Mouse (Mus musculus): ENCODE measurements around the gene Ccl25. TPM values are rescaled to one million over a fixed set of nuclear protein-coding genes. Genes with fewer than 3 reads are reported as not detected.

Ccl25 gene
- polyA plus RNA-seq (2015; fragmentation: Nextera tagmentation; extraction: Ambion mirVana) = 15.5 and 17.2 TPM in 2 replicates

- Histone ChIP-seq H3K9ac (ENCODE audit: low read depth, low read length) (peak within 1 kb of the TSS; percentile 99), H3K4me1 (ENCODE audit: control insufficient read depth, insufficient read depth, low read depth, low read length) (peaks cover 34% of the 10 kb centered on the region), H3K27ac (ENCODE audit: low read depth, low read length) (peak within 1 kb of the TSS; percentile 91), H3K36me3 (ENCODE audit: control insufficient read depth, insufficient read depth, low read length) (peaks cover 3% of the 10 kb centered on the region; the same call in 1 of the 2 replicates), H3K4me3 (ENCODE audit: low read length) (peak within 1 kb of the TSS; percentile 97), H3K9me3 (ENCODE audit: control insufficient read depth, low read length) (no peaks in the 10 kb centered on the region), H3K27me3 (replicated peaks; ENCODE audit: control insufficient read depth, insufficient read depth, low read length) (no peaks in the 10 kb centered on the region), H3K4me2 (ENCODE audit: low read length) (peak within 1 kb of the TSS; percentile 83)
- peak; percentile 98 for ATAC-seq
- WGBS = under 1% methylated on average over 64 of the region's 78 CpGs
These were observed at the start of gene Ccl25, which contains the start of gene Elavl1 for GRCm38 (mm10) chr8:4324983-4325750. TSS of gene Ccl25 (plus strand) at chr8:4325210. TSS of gene Elavl1 (minus strand) at chr8:4325413.

DNA sequence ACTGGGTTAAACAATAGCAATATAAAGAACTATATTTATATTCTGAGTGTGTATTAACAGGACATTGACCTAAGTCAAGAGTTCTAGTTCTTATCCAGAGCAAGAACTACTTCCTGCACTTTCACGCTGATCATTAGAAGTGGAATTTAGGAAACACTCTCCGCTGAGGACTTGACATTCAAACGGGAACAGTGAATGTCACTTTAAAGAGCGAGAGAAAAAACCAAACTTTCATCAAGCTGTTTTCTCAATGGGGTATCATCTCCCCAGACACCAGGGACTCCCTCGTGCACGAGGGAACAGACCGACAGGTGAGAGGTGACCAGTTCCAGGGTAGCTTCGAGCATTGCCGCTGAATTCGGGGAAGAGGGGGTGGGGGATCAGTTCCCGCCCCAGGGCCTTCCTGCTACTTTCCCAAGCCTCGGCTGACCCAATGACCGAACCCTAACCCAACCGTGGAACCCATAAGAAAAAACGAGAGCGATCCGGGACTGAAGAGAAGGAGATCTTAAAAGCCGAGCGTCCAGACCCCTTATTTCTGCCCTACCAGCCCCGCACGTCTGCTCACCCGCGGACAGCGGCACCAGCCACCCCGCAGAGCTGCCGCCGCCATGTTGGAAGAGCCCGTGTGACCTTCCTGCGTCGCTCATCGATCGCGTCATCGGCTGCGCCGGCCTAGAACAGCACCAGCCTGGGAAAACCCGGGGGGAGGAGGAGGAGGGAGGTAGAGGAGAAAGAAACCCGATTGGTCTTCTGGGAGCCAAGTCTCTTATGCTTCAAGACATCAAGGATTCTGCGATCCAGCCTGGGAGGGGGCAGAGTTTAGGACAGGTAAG is 49.5 kb upstream of the Ccl25 start, which contains the start of gene Timm44:
Gene Timm44, minus strand, starts transcription at position 639 of the 836 bp plus-strand sequence.
- Histone ChIP-seq H3K27ac (ENCODE audit: low read depth, low read length) (peak within 1 kb of the TSS; percentile 82), H3K36me3 (ENCODE audit: control insufficient read depth, insufficient read depth, low read length) (peaks cover 13% of the 10 kb centered on the region), H3K4me2 (ENCODE audit: low read length) (peak within 1 kb of the TSS; percentile 75), H3K9ac (ENCODE audit: low read depth, low read length) (peak within 1 kb of the TSS; percentile 84), H3K4me1 (ENCODE audit: control insufficient read depth, insufficient read depth, low read depth, low read length) (peaks cover 9% of the 10 kb centered on the region), H3K4me3 (ENCODE audit: low read length) (peak within 1 kb of the TSS; percentile 76), H3K27me3 (replicated peaks; ENCODE audit: control insufficient read depth, insufficient read depth, low read length) (no peaks in the 10 kb centered on the region), H3K9me3 (ENCODE audit: control insufficient read depth, low read length) (no peaks in the 10 kb centered on the region)
- WGBS = under 1% methylated on average over 39 of the region's 39 CpGs
- ATAC-seq = peak; percentile 98

DNA sequence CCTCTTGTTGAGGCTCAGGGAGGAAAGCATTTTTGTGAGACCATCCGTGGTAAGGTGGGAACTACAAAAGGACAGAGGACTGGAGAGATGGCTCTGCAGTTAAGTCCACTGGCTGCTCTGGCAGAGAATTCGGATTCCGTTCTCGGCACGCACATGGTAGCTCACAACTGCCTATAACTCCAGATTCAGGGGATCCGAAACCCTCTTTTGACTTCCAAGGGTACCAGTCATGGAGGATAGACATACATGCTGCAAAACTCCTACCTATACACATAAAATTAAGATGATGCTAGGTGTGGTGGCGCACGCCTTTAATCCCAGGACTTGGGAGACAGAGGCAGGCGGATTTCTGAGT is 48.9 kb upstream of the Ccl25 start:
- H3K27ac ChIP-seq (ENCODE audit: low read depth, low read length) = peak overlapping the region; percentile 82
- no peaks in the 10 kb centered on the region for H3K9me3 ChIP-seq (ENCODE audit: control insufficient read depth, low read length)
- peak overlapping the region; percentile 76 for H3K4me3 ChIP-seq (ENCODE audit: low read length)
- 28% methylated on average over 9 of the region's 9 CpGs for WGBS
- H3K36me3 ChIP-seq (ENCODE audit: control insufficient read depth, insufficient read depth, low read length) = peaks cover 13% of the 10 kb centered on the region
- no peaks in the 10 kb centered on the region for H3K27me3 ChIP-seq (replicated peaks; ENCODE audit: control insufficient read depth, insufficient read depth, low read length)
- ATAC-seq = no peak
- peak overlapping the region; percentile 84 for H3K9ac ChIP-seq (ENCODE audit: low read depth, low read length)
- H3K4me2 ChIP-seq (ENCODE audit: low read length) = peak overlapping the region; percentile 75
- H3K4me1 ChIP-seq (ENCODE audit: control insufficient read depth, insufficient read depth, low read depth, low read length) = peaks cover 9% of the 10 kb centered on the region

DNA sequence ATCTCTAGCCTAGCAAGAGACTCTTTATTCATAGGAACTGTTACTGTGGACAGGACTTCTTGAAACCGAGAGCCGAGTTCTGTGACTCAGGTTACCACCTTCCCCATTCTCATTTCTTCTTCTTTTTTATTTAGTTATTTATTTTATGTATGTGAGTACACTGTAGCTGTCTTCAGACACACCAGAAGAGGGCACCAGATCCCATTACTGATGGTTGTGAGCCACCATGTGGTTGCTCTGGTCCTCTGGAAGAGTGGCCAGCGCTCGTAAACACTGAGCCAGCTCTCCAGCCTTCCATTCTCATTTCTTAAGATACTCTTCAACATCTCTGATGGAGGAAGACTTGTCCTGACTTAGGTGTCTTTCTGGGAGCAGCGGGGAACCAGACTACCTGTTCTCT is 32.3 kb upstream of the Ccl25 start:
- ATAC-seq = peak; percentile 42; the same call in 1 of the 2 replicates
- no peak overlapping the region for H3K9ac ChIP-seq (ENCODE audit: low read depth, low read length)
- no peak overlapping the region for H3K27ac ChIP-seq (ENCODE audit: low read depth, low read length)
- no peak overlapping the region for H3K4me2 ChIP-seq (ENCODE audit: low read length)
- no peaks in the 10 kb centered on the region for H3K27me3 ChIP-seq (replicated peaks; ENCODE audit: control insufficient read depth, insufficient read depth, low read length)
- H3K4me3 ChIP-seq (ENCODE audit: low read length) = no peak overlapping the region
- 89% methylated on average over 5 of the region's 5 CpGs for WGBS
- peaks cover 24% of the 10 kb centered on the region for H3K36me3 ChIP-seq (ENCODE audit: control insufficient read depth, insufficient read depth, low read length)
- H3K4me1 ChIP-seq (ENCODE audit: control insufficient read depth, insufficient read depth, low read depth, low read length) = no peaks in the 10 kb centered on the region
- H3K9me3 ChIP-seq (ENCODE audit: control insufficient read depth, low read length) = no peaks in the 10 kb centered on the region

DNA sequence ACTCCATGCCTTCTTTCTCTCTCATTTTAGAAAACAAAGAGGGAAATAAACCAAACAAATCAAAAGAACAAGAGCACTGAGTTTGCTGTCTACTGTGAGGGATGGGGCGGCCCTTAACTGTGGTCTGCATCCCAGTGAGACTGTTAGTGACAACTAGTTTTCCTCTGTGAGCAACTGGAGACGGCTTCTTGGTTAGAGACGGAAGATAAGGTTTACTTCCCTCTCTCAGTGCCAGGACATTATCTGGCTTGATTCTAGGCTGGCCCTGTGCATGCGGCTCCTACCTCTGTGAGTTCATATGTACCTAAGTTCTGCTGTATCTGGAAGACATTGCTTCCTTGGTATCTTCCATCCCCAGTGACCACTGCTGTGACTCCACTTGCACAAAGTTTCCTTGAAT is 27.2 kb upstream of the Ccl25 start:
- Histone ChIP-seq H3K9me3 (ENCODE audit: control insufficient read depth, low read length) (no peaks in the 10 kb centered on the region), H3K27ac (ENCODE audit: low read depth, low read length) (no peak overlapping the region), H3K9ac (ENCODE audit: low read depth, low read length) (no peak overlapping the region), H3K4me2 (ENCODE audit: low read length) (no peak overlapping the region), H3K4me1 (ENCODE audit: control insufficient read depth, insufficient read depth, low read depth, low read length) (no peaks in the 10 kb centered on the region), H3K36me3 (ENCODE audit: control insufficient read depth, insufficient read depth, low read length) (peaks cover 42% of the 10 kb centered on the region), H3K27me3 (replicated peaks; ENCODE audit: control insufficient read depth, insufficient read depth, low read length) (no peaks in the 10 kb centered on the region), H3K4me3 (ENCODE audit: low read length) (no peak overlapping the region)
- 96% methylated on average over 4 of the region's 4 CpGs for WGBS
- ATAC-seq = no peak

GRCm38 (mm10) chr8:4304124-4304547 is 20.9 kb upstream of the Ccl25 start:
- Histone ChIP-seq H3K4me1 (ENCODE audit: control insufficient read depth, insufficient read depth, low read depth, low read length) (no peaks in the 10 kb centered on the region), H3K27ac (ENCODE audit: low read depth, low read length) (no peak overlapping the region), H3K9ac (ENCODE audit: low read depth, low read length) (no peak overlapping the region), H3K4me2 (ENCODE audit: low read length) (no peak overlapping the region), H3K27me3 (replicated peaks; ENCODE audit: control insufficient read depth, insufficient read depth, low read length) (no peaks in the 10 kb centered on the region), H3K4me3 (ENCODE audit: low read length) (no peak overlapping the region), H3K9me3 (ENCODE audit: control insufficient read depth, low read length) (no peaks in the 10 kb centered on the region), H3K36me3 (ENCODE audit: control insufficient read depth, insufficient read depth, low read length) (peaks cover 59% of the 10 kb centered on the region)
- ATAC-seq = no peak
- WGBS = 86% methylated on average over 3 of the region's 3 CpGs

GRCm38 (mm10) chr8:4305838-4306237 is 19.2 kb upstream of the Ccl25 start:
- no peak overlapping the region for H3K4me2 ChIP-seq (ENCODE audit: low read length)
- H3K27ac ChIP-seq (ENCODE audit: low read depth, low read length) = no peak overlapping the region
- no peak for ATAC-seq
- H3K9me3 ChIP-seq (ENCODE audit: control insufficient read depth, low read length) = no peaks in the 10 kb centered on the region
- WGBS = 96% methylated on average over 2 of the region's 2 CpGs
- H3K27me3 ChIP-seq (replicated peaks; ENCODE audit: control insufficient read depth, insufficient read depth, low read length) = no peaks in the 10 kb centered on the region
- H3K9ac ChIP-seq (ENCODE audit: low read depth, low read length) = no peak overlapping the region
- peaks cover 57% of the 10 kb centered on the region for H3K36me3 ChIP-seq (ENCODE audit: control insufficient read depth, insufficient read depth, low read length)
- H3K4me3 ChIP-seq (ENCODE audit: low read length) = no peak overlapping the region
- H3K4me1 ChIP-seq (ENCODE audit: control insufficient read depth, insufficient read depth, low read depth, low read length) = no peaks in the 10 kb centered on the region

- no peaks in the 10 kb centered on the region for H3K4me1 ChIP-seq (ENCODE audit: control insufficient read depth, insufficient read depth, low read depth, low read length)
- peaks cover 25% of the 10 kb centered on the region for H3K36me3 ChIP-seq (ENCODE audit: control insufficient read depth, insufficient read depth, low read length)
- H3K4me3 ChIP-seq (ENCODE audit: low read length) = no peak overlapping the region
- H3K27ac ChIP-seq (ENCODE audit: low read depth, low read length) = no peak overlapping the region
- no peak for ATAC-seq
- H3K9me3 ChIP-seq (ENCODE audit: control insufficient read depth, low read length) = no peaks in the 10 kb centered on the region
- H3K9ac ChIP-seq (ENCODE audit: low read depth, low read length) = no peak overlapping the region
- H3K4me2 ChIP-seq (ENCODE audit: low read length) = no peak overlapping the region
- no peaks in the 10 kb centered on the region for H3K27me3 ChIP-seq (replicated peaks; ENCODE audit: control insufficient read depth, insufficient read depth, low read length)
These were observed 12.9 kb upstream of the Ccl25 start for GRCm38 (mm10) chr8:4312104-4312503.
